Mouse (Mus musculus): ENCODE results near the gene Uck2.
A peak's percentile ranks its signal among the peaks of the same experiment; 100 is the strongest.

The Uck2 gene

GRCm38 (mm10) chr1:167283441-167284257, 1.5 kb downstream of the Uck2 start:
- DNase-seq: peak in 1 of 2 experiments; percentile 30

GRCm38 (mm10) chr1:167282768-167283167, 2.4 kb downstream of the Uck2 start:
- no peak for DNase-seq

GRCm38 (mm10) chr1:167282112-167282511, 3.0 kb downstream of the Uck2 start:
- no peak for DNase-seq

- DNase-seq: no peak
Measured at GRCm38 (mm10) chr1:167280061-167280460, 5.1 kb downstream of the Uck2 start.

GRCm38 (mm10) chr1:167279160-167279715, 5.9 kb downstream of the Uck2 start:
- no peak for DNase-seq

- no peak for DNase-seq
Measured at GRCm38 (mm10) chr1:167278395-167278794, 6.7 kb downstream of the Uck2 start.

GRCm38 (mm10) chr1:167274646-167275390, 10.3 kb downstream of the Uck2 start:
- DNase-seq: no peak

GRCm38 (mm10) chr1:167273380-167274163, 11.5 kb downstream of the Uck2 start:
- DNase-seq: no peak

GRCm38 (mm10) chr1:167271841-167272240, 13.3 kb downstream of the Uck2 start:
- DNase-seq: no peak

GRCm38 (mm10) chr1:167271304-167271703, 13.8 kb downstream of the Uck2 start:
- DNase-seq: no peak

GRCm38 (mm10) chr1:167270342-167271111, 14.6 kb downstream of the Uck2 start:
- DNase-seq: no peak

GRCm38 (mm10) chr1:167269856-167270270, 15.3 kb downstream of the Uck2 start:
- DNase-seq: peak; percentile 35 to 70

- no peak for DNase-seq
Measured at GRCm38 (mm10) chr1:167269350-167269811, 15.7 kb downstream of the Uck2 start.

GRCm38 (mm10) chr1:167268360-167269063, 16.6 kb downstream of the Uck2 start:
- DNase-seq: no peak

GRCm38 (mm10) chr1:167266720-167267119, 18.4 kb downstream of the Uck2 start:
- no peak for DNase-seq

GRCm38 (mm10) chr1:167265366-167265765, 19.8 kb downstream of the Uck2 start:
- DNase-seq: no peak

GRCm38 (mm10) chr1:167262489-167263041, 22.6 kb downstream of the Uck2 start:
- DNase-seq: no peak

- peak in 1 of 2 experiments; percentile 42 for DNase-seq
Measured at GRCm38 (mm10) chr1:167261750-167262149, 23.4 kb downstream of the Uck2 start.

- no peak for DNase-seq
Measured at GRCm38 (mm10) chr1:167259702-167260101, 25.4 kb downstream of the Uck2 start.

GRCm38 (mm10) chr1:167256724-167257302, 28.3 kb downstream of the Uck2 start:
- peak; percentile 36 to 67 for DNase-seq

- no peak for DNase-seq
Measured at GRCm38 (mm10) chr1:167253579-167253978, 31.5 kb downstream of the Uck2 start.

Measured in kidney, adult 8-10 months (tissue).